Mouse (Mus musculus) macrophage (primary cell): Measurements from ENCODE around the gene Car8. TPM values are rescaled to one million over a fixed set of nuclear protein-coding genes. Genes with fewer than 3 reads are reported as not detected.
"Not testable (repeated sequence)": the region's sequence is repeated elsewhere in the genome, so short reads cannot be mapped to it uniquely, and the experiment has no call there.

Experiments
- H3K27ac ChIP-seq: fragments of 350-480 bp; formaldehyde crosslinking; 2 replicates; pipeline ENCODE4 v1.9.0; 2021
- H3K36me3 ChIP-seq: fragments of 350-480 bp; formaldehyde crosslinking; 2 replicates; pipeline ENCODE4 v1.9.0; 2021; ENCODE audit errors: inconsistent target
- H3K4me3 ChIP-seq: fragments of 350-480 bp; formaldehyde crosslinking; 2 replicates; pipeline ENCODE4 v1.9.0; 2021; ENCODE audit errors: inconsistent target
- H3K79me2 ChIP-seq: fragments of 350-480 bp; formaldehyde crosslinking; 2 replicates; pipeline ENCODE4 v1.9.0; 2021; ENCODE audit errors: inconsistent target
- whole genome bisulfite sequencing: methylation state at CpG from one replicate; pipeline ENCODE4 v1.1.7; 2026; ENCODE audit warnings: inconsistent platforms; ENCODE audit not compliant: missing documents; 5-methylcytosine and 5-hydroxymethylcytosine counted together
- polyA plus RNA-seq: library from polyadenylated mRNA; stranded (reverse); fragments of 250-400 nt; gene quantifications from 3 replicates; pipeline ENCODE4 v1.2.4, GENCODE M21; 2018; ENCODE audit warnings: inconsistent platforms

Gene Car8
- polyA plus RNA-seq, 1 experiment from 2014 or later, result not detected

DNA sequence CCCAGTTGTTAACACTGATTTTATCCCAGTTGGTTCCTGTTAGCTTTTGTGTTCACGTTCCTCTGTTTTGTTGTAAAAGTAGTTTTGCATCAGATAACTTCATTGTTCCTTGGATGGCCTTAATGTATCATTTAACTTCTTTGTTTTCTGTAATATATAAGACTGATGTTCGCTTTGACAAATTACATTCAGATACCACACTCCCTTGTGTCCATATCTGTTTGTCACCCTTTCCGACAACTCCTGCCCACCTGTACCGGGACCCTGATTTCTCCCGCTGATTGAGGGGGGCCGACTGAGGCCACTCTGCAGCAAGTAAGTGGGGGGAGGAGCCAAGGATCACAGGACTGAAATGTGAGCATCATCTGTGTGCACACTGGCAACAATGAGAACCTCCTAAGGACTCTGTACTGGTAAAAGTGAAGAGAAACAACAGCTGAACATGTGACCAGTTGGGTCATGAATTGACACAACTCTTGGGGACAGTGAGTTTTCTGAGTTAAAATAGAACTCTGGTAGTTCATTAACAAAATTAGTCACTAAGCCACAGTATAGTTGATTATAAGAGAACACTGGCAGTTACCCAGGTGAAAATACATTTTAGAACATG is 84.1 kb downstream of the Car8 start:
- Histone ChIP-seq H3K79me2 (no peaks in the 10 kb centered on the region), H3K4me3 (no peak overlapping the region), H3K36me3 (no peaks in the 10 kb centered on the region), H3K27ac (no peak overlapping the region)
- 95% methylated on average over 6 of the region's 6 CpGs for WGBS

- not testable (repeated sequence) for H3K4me3 ChIP-seq, H3K27ac ChIP-seq, H3K36me3 ChIP-seq, H3K79me2 ChIP-seq
- 95% methylated on average over 5 of the region's 5 CpGs for WGBS
These were observed 84.9 kb downstream of the Car8 start for GRCm38 (mm10) chr4:8153926-8154325.

GRCm38 (mm10) chr4:8137403-8137802 is 101.4 kb downstream of the Car8 start:
- no peak overlapping the region for H3K4me3 ChIP-seq
- 79% methylated on average over 2 of the region's 2 CpGs for WGBS
- no peaks in the 10 kb centered on the region for H3K79me2 ChIP-seq
- no peak overlapping the region for H3K27ac ChIP-seq
- no peaks in the 10 kb centered on the region for H3K36me3 ChIP-seq

DNA sequence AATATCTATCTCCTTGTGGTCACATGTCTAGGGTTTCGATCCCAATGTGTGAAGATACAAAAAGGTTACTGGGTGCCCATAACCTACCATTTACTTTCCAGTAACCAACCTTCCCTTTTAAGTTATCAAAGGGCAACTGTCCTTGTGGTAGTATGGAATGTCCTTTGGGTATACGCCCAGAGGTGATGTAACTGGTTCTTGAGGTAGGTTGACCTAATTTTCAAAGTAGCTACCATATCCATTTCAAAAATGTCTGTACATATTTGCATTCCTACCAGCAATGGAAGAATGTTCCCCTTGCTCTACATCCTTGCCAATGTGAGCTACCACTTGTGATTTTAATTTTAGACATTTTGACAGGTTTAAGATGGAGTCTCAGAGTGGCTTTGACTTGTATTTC is 106.8 kb downstream of the Car8 start:
- Histone ChIP-seq H3K4me3 (no peak overlapping the region), H3K36me3 (no peaks in the 10 kb centered on the region), H3K79me2 (no peaks in the 10 kb centered on the region), H3K27ac (no peak overlapping the region)
- 82% methylated on average over 2 of the region's 2 CpGs for WGBS

DNA sequence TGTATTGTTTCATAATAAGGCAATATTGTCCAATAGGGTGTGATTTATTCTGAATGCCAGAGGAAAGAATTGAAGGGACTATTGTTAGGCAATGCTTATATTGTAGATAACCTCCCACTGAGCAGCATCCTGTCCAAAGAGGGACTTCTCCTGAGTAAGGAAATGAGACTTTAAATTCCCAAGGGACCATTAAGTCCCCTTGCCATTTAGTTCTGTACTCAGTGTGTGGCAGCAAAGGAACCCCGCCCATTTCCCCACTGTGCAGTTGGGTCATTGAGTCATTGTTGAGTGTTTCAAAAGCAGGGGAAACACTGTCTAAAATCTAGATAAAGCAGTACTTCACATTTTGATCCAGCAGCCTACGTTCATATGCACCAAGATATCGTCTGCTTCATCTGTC is 125.3 kb downstream of the Car8 start:
- H3K27ac ChIP-seq, result no peak overlapping the region
- no peak overlapping the region for H3K4me3 ChIP-seq
- H3K79me2 ChIP-seq, result no peaks in the 10 kb centered on the region
- no peaks in the 10 kb centered on the region for H3K36me3 ChIP-seq
- WGBS, result 81% methylated on average over 3 of the region's 3 CpGs

GRCm38 (mm10) chr4:8111891-8112290 is 127.0 kb downstream of the Car8 start:
- Histone ChIP-seq H3K27ac (no peak overlapping the region), H3K4me3 (no peak overlapping the region), H3K36me3 (no peaks in the 10 kb centered on the region), H3K79me2 (no peaks in the 10 kb centered on the region)
- 95% methylated on average over 3 of the region's 3 CpGs for WGBS

DNA sequence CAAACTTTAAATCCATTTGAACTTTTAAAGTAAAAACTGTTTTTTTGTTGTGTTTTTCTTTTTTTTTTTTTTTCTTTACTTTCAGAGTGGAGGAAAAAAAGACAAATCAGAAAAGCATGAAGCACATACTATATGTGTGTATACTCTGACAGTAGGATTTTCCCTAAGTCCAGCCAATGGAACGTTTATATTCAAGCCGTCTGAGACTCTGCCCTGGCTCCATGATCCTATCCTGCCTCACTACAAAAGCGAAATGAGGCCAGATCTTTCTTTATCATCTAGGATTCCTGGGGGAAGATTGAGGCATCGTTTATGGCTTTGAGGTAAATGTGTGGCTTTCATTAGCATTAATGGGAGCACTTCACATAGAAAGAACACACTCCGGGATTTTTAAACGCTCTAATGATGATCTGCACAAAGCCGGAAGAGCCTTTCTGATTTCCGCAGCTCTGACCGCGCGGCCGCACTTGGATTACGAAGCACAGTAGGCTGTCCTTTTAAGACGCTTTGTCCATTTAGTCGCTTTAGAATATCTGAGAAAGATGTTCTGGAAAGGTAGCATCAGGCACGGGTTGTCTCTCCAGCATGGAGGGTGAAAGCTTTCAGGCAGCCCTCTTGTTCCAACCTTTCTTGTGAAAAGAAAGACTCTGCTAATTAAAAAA is 128.8 kb downstream of the Car8 start:
- Histone ChIP-seq H3K4me3 (no peak overlapping the region), H3K27ac (no peak overlapping the region), H3K36me3 (no peaks in the 10 kb centered on the region), H3K79me2 (no peaks in the 10 kb centered on the region)
- WGBS, result 95% methylated on average over 16 of the region's 16 CpGs

GRCm38 (mm10) chr4:8101466-8101865 is 137.4 kb downstream of the Car8 start:
- 93% methylated on average over 3 of the region's 3 CpGs for WGBS
- no peaks in the 10 kb centered on the region for H3K79me2 ChIP-seq
- H3K36me3 ChIP-seq, result no peaks in the 10 kb centered on the region
- no peak overlapping the region for H3K27ac ChIP-seq
- H3K4me3 ChIP-seq, result no peak overlapping the region

GRCm38 (mm10) chr4:8098084-8098483 is 140.8 kb downstream of the Car8 start:
- Histone ChIP-seq H3K36me3 (no peaks in the 10 kb centered on the region), H3K79me2 (no peaks in the 10 kb centered on the region), H3K27ac (no peak overlapping the region), H3K4me3 (no peak overlapping the region)
- WGBS, result 89% methylated on average over 4 of the region's 4 CpGs

- Histone ChIP-seq H3K36me3 (no peaks in the 10 kb centered on the region), H3K27ac (no peak overlapping the region), H3K4me3 (no peak overlapping the region), H3K79me2 (no peaks in the 10 kb centered on the region)
- WGBS, result 89% methylated on average over 3 of the region's 3 CpGs
These were observed 141.2 kb downstream of the Car8 start for GRCm38 (mm10) chr4:8097683-8098082.

DNA sequence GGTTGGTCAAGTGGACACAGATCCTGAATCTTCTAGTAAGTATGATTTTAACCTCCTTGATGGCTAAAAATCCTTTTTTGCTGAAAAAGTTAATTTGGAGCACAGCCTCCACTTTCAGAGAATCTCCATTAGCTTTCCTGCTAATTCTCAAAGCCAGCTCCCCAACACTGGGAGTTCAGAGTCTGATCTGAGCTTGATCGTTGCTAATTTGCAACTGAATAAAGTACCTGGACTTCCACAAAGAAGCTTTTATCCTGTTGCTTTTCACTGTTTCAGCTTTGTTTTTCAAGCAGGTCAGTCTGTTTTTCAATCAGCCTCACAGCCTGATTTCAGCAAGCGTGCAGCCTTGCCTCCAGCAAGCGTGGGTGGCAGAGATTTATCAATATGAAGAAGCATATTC is 145.3 kb downstream of the Car8 start:
- H3K36me3 ChIP-seq, H3K27ac ChIP-seq, H3K79me2 ChIP-seq, H3K4me3 ChIP-seq: not testable (repeated sequence)
- 100% methylated on average over 3 of the region's 3 CpGs for WGBS
